ENCODE assay signal across 9 mouse cellular contexts in the genomic region with DNA sequence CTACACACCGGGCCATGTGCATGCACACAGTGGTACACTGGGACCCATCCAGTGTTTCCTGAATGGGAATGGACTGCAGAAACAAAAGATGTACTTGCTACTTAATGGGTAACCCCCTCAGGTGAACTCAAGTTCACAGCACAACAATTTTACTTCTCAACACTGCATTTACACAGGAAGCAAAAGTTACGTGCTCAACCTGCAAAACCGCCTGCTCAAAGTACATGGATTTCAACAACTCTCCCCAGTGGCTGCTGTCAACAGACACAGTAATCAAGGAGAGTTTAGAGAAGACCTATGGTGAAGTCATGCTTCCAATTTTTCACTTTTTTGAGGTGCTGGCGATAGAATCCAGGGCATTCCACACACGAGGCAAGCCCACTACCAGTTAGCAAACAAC. TPM values are rescaled to one million over a fixed set of nuclear protein-coding genes. Genes with fewer than 3 reads are reported as not detected.
DNase-seq lines count a peak whose midpoint lies in the region; ATAC-seq and TF ChIP-seq lines count a peak whose summit lies in the region.
"Had no signal": no experiment of that assay in that cellular context is flagged by ENCODE, and none has a peak within 500 bp of the region (broad histone marks: within the 10 kb centered on the region; RNA-seq: fewer than 3 reads in every experiment).

No protein-coding gene starts in this region.

- H3K27me3 ChIP-seq in limb, embryonic 12.5 days, result no peaks in the 10 kb centered on the region
- H3K27me3 ChIP-seq in neural tube, embryonic 15.5 days (replicated peaks), result no peaks in the 10 kb centered on the region

- peaks cover 17% of the 10 kb centered on the region for H3K36me3 ChIP-seq in limb, embryonic 12.5 days
- H3K36me3 ChIP-seq in neural tube, embryonic 15.5 days, result peaks cover 18% of the 10 kb centered on the region

- no peak for TF ChIP-seq CTCF in left cerebral cortex, adult 2 months (IDR thresholded peaks at IDR 0.05)
- TF ChIP-seq CTCF in embryonic fibroblast, embryonic 13.5 days (IDR thresholded peaks at IDR 0.05; ENCODE audit: borderline replicate concordance, insufficient read depth, low read length), result no peak

- ATAC-seq in limb, embryonic 12.5 days (ENCODE audit: insufficient number of reproducible peaks, insufficient read depth, low FRiP score, low TSS enrichment, low read depth), result no peak
- ATAC-seq in neural tube, embryonic 15.5 days (ENCODE audit: low FRiP score), result no peak

- TF ChIP-seq POLR2A in embryonic fibroblast, embryonic 13.5 days (IDR thresholded peaks at IDR 0.05; ENCODE audit: low read depth, low read length), result no peak

- H3K4me3 ChIP-seq in left cerebral cortex, adult 2 months, result peak overlapping the region; percentile 10; the same call in 1 of the 2 replicates
- H3K4me3 ChIP-seq in embryonic fibroblast, embryonic 13.5 days (ENCODE audit: insufficient read depth, low read length), result peak overlapping the region; percentile 11; the same call in 1 of the 2 replicates
- peak overlapping the region; percentile 15 for H3K4me3 ChIP-seq in limb, embryonic 12.5 days (replicated peaks)
- peak overlapping the region; percentile 8; the same call in 1 of the 2 replicates for H3K4me3 ChIP-seq in neural tube, embryonic 15.5 days (replicated peaks)

- intact Hi-C loops in left cerebral cortex, adult 2 months (cut with DNase I), result loop anchor here (5.0 kb wide), 1 partner anchor 62 kb away; the partner anchor contains the start of gene Bbs2
- intact Hi-C loops in left cerebral cortex, postnatal 4 days (cut with DNase I), result no loop called here

- H3K4me2 ChIP-seq in limb, embryonic 12.5 days, result peak overlapping the region; percentile 78
- H3K4me2 ChIP-seq in neural tube, embryonic 15.5 days, result peak overlapping the region; percentile 75

- H3K27ac ChIP-seq in left cerebral cortex, adult 2 months, result no peak overlapping the region
- H3K27ac ChIP-seq in embryonic fibroblast, embryonic 13.5 days (ENCODE audit: insufficient read depth, low read length), result no peak overlapping the region
- no peak overlapping the region for H3K27ac ChIP-seq in limb, embryonic 12.5 days
- H3K27ac ChIP-seq in neural tube, embryonic 15.5 days (replicated peaks), result no peak overlapping the region

- H3K4me1 ChIP-seq in embryonic fibroblast, embryonic 13.5 days (ENCODE audit: control insufficient read depth, insufficient read depth, low read length), result peaks cover 5% of the 10 kb centered on the region
- H3K4me1 ChIP-seq in limb, embryonic 12.5 days (replicated peaks), result peaks cover 21% of the 10 kb centered on the region
- peaks cover 33% of the 10 kb centered on the region for H3K4me1 ChIP-seq in neural tube, embryonic 15.5 days

- 59% methylated on average over 5 of the region's 5 CpGs for WGBS in limb, embryonic 12.5 days
- 72% methylated on average over 5 of the region's 5 CpGs for WGBS in neural tube, embryonic 15.5 days

- peak overlapping the region; percentile 37; the same call in 1 of the 2 replicates for H3K9ac ChIP-seq in limb, embryonic 12.5 days (replicated peaks)
- 0 out of 2 replicates have a peak overlapping the region, but pooled peaks have one; percentile 11 for H3K9ac ChIP-seq in neural tube, embryonic 15.5 days (replicated peaks)

- no peaks in the 10 kb centered on the region for H3K9me3 ChIP-seq in limb, embryonic 12.5 days
- no peaks in the 10 kb centered on the region for H3K9me3 ChIP-seq in neural tube, embryonic 15.5 days (replicated peaks)

- DNase-seq in left cerebral cortex, adult 2 months (ENCODE audit: extremely low spot score in 1 of 2, low spot score in 2 of 2), result no peak
- no peak for DNase-seq in left cerebral cortex, postnatal 4 days
- no peak for DNase-seq in cerebellum, postnatal 4 days (ENCODE audit: low spot score in 2 of 2)
- DNase-seq in urinary bladder, postnatal 36 days (ENCODE audit: low spot score in 2 of 2), result no peak
- no peak for DNase-seq in gastrocnemius, postnatal 4 days (ENCODE audit: low spot score in 2 of 2)
- DNase-seq: lung, postnatal 4 days had no signal

RNA-seq across cellular contexts. Expression of gene Nudt21, which starts 1.6 kb away (rescaled TPM):
- 10 to 100 TPM; 46.3 to 51.4 TPM for total RNA-seq in left cerebral cortex, adult 2 months (2021)
- total RNA-seq in left cerebral cortex, postnatal 4 days (2021), result 10 to 100 TPM; 74.9 to 79.0 TPM
- polyA plus RNA-seq in embryonic fibroblast, embryonic 13.5 days (2011; ENCODE audit: insufficient read length, low read depth, missing spikeins), result 108 and 120 TPM in 2 replicates
- 132 and 148 TPM in 2 replicates for polyA plus RNA-seq in limb, embryonic 12.5 days (2016; fragmentation: Nextera tagmentation; extraction: Ambion mirVana)
- polyA plus RNA-seq in neural tube, embryonic 15.5 days (2015; fragmentation: Nextera tagmentation; extraction: Ambion mirVana), result 80.8 and 82.5 TPM in 2 replicates
- 10 to 100 TPM; 36.1 to 40.5 TPM for total RNA-seq in gastrocnemius, postnatal 4 days (2021)

RNA-seq across cellular contexts. Expression of gene Ogfod1, which starts 1.8 kb away (rescaled TPM):
- 100 to 1,000 TPM in 1 of 2 experiments, 10 to 100 TPM in 1; 99.2 to 104 TPM for total RNA-seq in left cerebral cortex, adult 2 months (2021)
- 10 to 100 TPM; 23.6 to 25.8 TPM for total RNA-seq in left cerebral cortex, postnatal 4 days (2021)
- 23.1 and 27.8 TPM in 2 replicates for polyA plus RNA-seq in embryonic fibroblast, embryonic 13.5 days (2011; ENCODE audit: insufficient read length, low read depth, missing spikeins)
- polyA plus RNA-seq in limb, embryonic 12.5 days (2016; fragmentation: Nextera tagmentation; extraction: Ambion mirVana), result 14.0 and 16.1 TPM in 2 replicates
- polyA plus RNA-seq in neural tube, embryonic 15.5 days (2015; fragmentation: Nextera tagmentation; extraction: Ambion mirVana), result 16.2 TPM in 2 replicates
- total RNA-seq in gastrocnemius, postnatal 4 days (2021), result 10 to 100 TPM; 19.2 to 20.2 TPM

RNA-seq across cellular contexts. Expression of gene Amfr, which starts 22.6 kb away (rescaled TPM):
- 100 to 1,000 TPM; 114 to 118 TPM for total RNA-seq in left cerebral cortex, adult 2 months (2021)
- total RNA-seq in left cerebral cortex, postnatal 4 days (2021), result 100 to 1,000 TPM; 111 to 113 TPM
- 91.0 and 96.3 TPM in 2 replicates for polyA plus RNA-seq in embryonic fibroblast, embryonic 13.5 days (2011; ENCODE audit: insufficient read length, low read depth, missing spikeins)
- 48.1 and 53.1 TPM in 2 replicates for polyA plus RNA-seq in limb, embryonic 12.5 days (2016; fragmentation: Nextera tagmentation; extraction: Ambion mirVana)
- 70.4 and 80.1 TPM in 2 replicates for polyA plus RNA-seq in neural tube, embryonic 15.5 days (2015; fragmentation: Nextera tagmentation; extraction: Ambion mirVana)
- total RNA-seq in gastrocnemius, postnatal 4 days (2021), result 10 to 100 TPM; 93.2 to 98.0 TPM
